Mouse (Mus musculus): ENCODE results near the gene Gm49601. TPM values are rescaled to one million over a fixed set of nuclear protein-coding genes. Genes with fewer than 3 reads are reported as not detected.

Gm49601 gene
- polyA plus RNA-seq, 1 experiment from 2014 or later = 9.9 TPM

DNA sequence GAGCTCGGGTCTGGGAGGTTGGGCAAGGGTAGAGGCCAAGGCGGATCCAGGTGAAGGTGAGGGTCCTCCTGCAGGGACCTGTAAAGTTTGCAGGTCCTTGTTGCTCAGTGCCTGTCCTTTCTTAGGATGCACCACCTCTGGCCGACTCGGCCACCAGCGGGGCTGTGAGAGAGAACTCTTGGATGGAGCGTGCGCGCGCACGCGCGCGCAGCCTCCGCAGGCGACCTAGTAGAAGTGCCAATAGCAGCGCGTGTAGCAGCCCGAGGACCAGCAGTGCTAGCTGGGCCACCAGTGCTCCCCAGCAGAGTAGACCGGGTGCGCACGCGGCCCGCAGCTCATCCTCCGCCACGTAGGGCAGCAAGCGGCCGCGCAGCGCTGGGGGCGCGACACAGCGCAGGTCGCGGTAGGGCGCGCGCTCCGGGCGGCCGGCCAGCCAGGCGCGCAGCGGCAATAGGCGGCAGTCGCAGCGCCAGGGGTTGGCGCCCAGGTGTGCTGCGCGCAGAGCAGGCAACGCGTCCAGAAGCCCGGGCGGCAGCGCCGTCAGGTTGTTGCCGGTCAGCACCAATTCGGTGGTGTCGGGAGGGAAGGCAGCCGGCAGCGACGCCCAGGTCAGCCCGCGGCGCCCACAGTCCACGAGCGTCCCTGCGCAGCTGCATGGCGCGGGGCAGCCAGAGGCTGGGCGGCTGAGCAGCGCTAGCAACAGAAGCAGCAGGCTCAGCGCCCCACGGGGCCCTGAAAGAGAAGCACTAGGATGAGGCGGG is 5.4 kb downstream of the Gm49601 start:
- peaks cover 85% of the 10 kb centered on the region for H3K27me3 ChIP-seq (ENCODE audit: control insufficient read depth, insufficient read depth, low read length)
- DNase-seq (peak; percentile 77), ATAC-seq (ENCODE audit: low FRiP score, low TSS enrichment) (peak; percentile 46; the same call in 1 of the 2 replicates)
- H3K9me3 ChIP-seq (ENCODE audit: control insufficient read depth, low read length) = no peaks in the 10 kb centered on the region
- H3K4me1 ChIP-seq (ENCODE audit: control insufficient read depth, insufficient read depth, low read length) = peaks cover 11% of the 10 kb centered on the region
- WGBS = under 1% methylated on average over 72 of the region's 74 CpGs
- peak overlapping the region; percentile 33 for H3K4me3 ChIP-seq (replicated peaks; ENCODE audit: low read depth, low read length)
- H3K27ac ChIP-seq (replicated peaks; ENCODE audit: low read depth, low read length) = no peak overlapping the region
- peak overlapping the region; percentile 34 for H3K9ac ChIP-seq (replicated peaks; ENCODE audit: low read length)
- H3K36me3 ChIP-seq (ENCODE audit: control insufficient read depth, insufficient read depth, low read length) = peaks cover 55% of the 10 kb centered on the region
- peak overlapping the region; percentile 59 for H3K4me2 ChIP-seq (ENCODE audit: low read length)

DNA sequence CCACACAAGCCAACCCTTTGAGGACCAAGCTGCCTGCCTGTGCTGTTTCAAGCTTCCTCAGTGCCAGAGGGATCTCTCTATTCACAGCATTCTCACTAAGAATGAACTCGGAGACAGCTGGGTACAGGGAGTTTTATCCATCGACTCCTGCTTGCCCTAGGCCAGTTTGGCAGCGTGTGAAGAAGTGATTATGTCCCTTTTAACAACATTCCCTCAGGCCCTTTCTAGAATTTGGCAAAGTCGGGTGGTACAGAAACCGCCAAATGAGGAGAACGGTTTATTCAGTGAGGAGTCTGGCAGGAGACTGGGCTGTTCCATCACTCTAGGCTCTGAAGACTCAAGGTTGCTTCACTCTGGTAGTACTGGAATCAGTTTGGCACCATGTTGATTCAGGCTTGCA is 6.0 kb downstream of the Gm49601 start:
- Histone ChIP-seq H3K4me2 (ENCODE audit: low read length) (peak overlapping the region; percentile 59), H3K36me3 (ENCODE audit: control insufficient read depth, insufficient read depth, low read length) (peaks cover 49% of the 10 kb centered on the region), H3K27ac (replicated peaks; ENCODE audit: low read depth, low read length) (no peak overlapping the region), H3K4me3 (replicated peaks; ENCODE audit: low read depth, low read length) (no peak overlapping the region), H3K9me3 (ENCODE audit: control insufficient read depth, low read length) (no peaks in the 10 kb centered on the region), H3K4me1 (ENCODE audit: control insufficient read depth, insufficient read depth, low read length) (peaks cover 9% of the 10 kb centered on the region; the same call in 1 of the 2 replicates), H3K27me3 (ENCODE audit: control insufficient read depth, insufficient read depth, low read length) (peaks cover 79% of the 10 kb centered on the region), H3K9ac (replicated peaks; ENCODE audit: low read length) (no peak overlapping the region)
- 18% methylated on average over 6 of the region's 6 CpGs for WGBS
- ATAC-seq (ENCODE audit: low FRiP score, low TSS enrichment) = no peak
- DNase-seq = no peak

- Histone ChIP-seq H3K4me1 (ENCODE audit: control insufficient read depth, insufficient read depth, low read length) (peaks cover 9% of the 10 kb centered on the region; the same call in 1 of the 2 replicates), H3K4me2 (ENCODE audit: low read length) (no peak overlapping the region), H3K27me3 (ENCODE audit: control insufficient read depth, insufficient read depth, low read length) (peaks cover 68% of the 10 kb centered on the region), H3K36me3 (ENCODE audit: control insufficient read depth, insufficient read depth, low read length) (peaks cover 38% of the 10 kb centered on the region), H3K9me3 (ENCODE audit: control insufficient read depth, low read length) (no peaks in the 10 kb centered on the region), H3K4me3 (replicated peaks; ENCODE audit: low read depth, low read length) (no peak overlapping the region), H3K27ac (replicated peaks; ENCODE audit: low read depth, low read length) (no peak overlapping the region), H3K9ac (replicated peaks; ENCODE audit: low read length) (no peak overlapping the region)
- no peak for DNase-seq
- ATAC-seq (ENCODE audit: low FRiP score, low TSS enrichment) = no peak
- WGBS = 21% methylated on average over 4 of the region's 4 CpGs
Measured at GRCm38 (mm10) chr16:18619110-18619509, 7.1 kb downstream of the Gm49601 start.

- no peak overlapping the region for H3K4me2 ChIP-seq (ENCODE audit: low read length)
- DNase-seq = no peak
- H3K9ac ChIP-seq (replicated peaks; ENCODE audit: low read length) = no peak overlapping the region
- 39% methylated on average over 2 of the region's 2 CpGs for WGBS
- H3K27ac ChIP-seq (replicated peaks; ENCODE audit: low read depth, low read length) = no peak overlapping the region
- ATAC-seq (ENCODE audit: low FRiP score, low TSS enrichment) = no peak
- no peak overlapping the region for H3K4me3 ChIP-seq (replicated peaks; ENCODE audit: low read depth, low read length)
- H3K9me3 ChIP-seq (ENCODE audit: control insufficient read depth, low read length) = no peaks in the 10 kb centered on the region
- peaks cover 30% of the 10 kb centered on the region for H3K36me3 ChIP-seq (ENCODE audit: control insufficient read depth, insufficient read depth, low read length)
- H3K27me3 ChIP-seq (ENCODE audit: control insufficient read depth, insufficient read depth, low read length) = peaks cover 60% of the 10 kb centered on the region
- peaks cover 9% of the 10 kb centered on the region; the same call in 1 of the 2 replicates for H3K4me1 ChIP-seq (ENCODE audit: control insufficient read depth, insufficient read depth, low read length)
Measured at GRCm38 (mm10) chr16:18618297-18618696, 7.9 kb downstream of the Gm49601 start.

DNA sequence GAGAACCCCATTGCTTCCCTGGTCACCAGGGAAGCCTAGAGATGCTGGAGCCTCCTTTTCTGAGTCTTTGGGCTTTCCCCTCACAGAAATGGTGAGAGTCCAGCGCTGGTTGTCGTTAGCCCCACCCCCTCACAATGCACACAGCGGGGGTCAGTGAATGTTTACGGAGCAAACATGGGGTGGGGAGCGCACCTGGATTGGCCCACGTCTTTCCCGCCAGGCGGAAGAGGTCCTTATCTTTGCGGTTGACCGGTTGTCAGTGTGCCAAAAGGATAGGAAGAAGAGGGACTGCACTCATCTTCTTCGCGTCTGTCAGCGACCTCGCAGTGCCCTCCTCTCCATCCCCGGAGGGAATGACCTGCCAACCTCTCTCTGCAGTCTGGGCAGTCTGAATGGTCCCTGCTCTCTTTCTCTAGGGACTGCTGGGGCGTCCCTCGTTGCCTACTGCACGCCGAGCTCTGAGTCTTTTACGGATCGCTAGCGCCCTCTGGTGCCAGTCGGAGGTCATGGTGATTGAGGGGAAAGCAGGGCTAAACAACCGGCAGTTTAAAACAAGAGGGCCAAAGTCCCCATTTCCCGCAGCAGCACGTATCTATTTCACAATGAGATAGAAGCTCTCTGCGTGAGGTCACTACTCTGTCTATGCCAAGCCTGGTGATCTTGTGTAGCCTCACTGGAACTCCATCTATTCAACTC is 8.7 kb downstream of the Gm49601 start:
- H3K27me3 ChIP-seq (ENCODE audit: control insufficient read depth, insufficient read depth, low read length) = peaks cover 52% of the 10 kb centered on the region
- 2% methylated on average over 27 of the region's 27 CpGs for WGBS

GRCm38 (mm10) chr16:18613301-18613700 is 12.9 kb downstream of the Gm49601 start:
- no peaks in the 10 kb centered on the region for H3K36me3 ChIP-seq (ENCODE audit: control insufficient read depth, insufficient read depth, low read length)
- peaks cover 10% of the 10 kb centered on the region for H3K27me3 ChIP-seq (ENCODE audit: control insufficient read depth, insufficient read depth, low read length)
- H3K27ac ChIP-seq (replicated peaks; ENCODE audit: low read depth, low read length) = no peak overlapping the region
- no peaks in the 10 kb centered on the region for H3K9me3 ChIP-seq (ENCODE audit: control insufficient read depth, low read length)
- WGBS = 95% methylated on average over 3 of the region's 3 CpGs
- H3K4me3 ChIP-seq (replicated peaks; ENCODE audit: low read depth, low read length) = no peak overlapping the region
- no peak overlapping the region for H3K4me2 ChIP-seq (ENCODE audit: low read length)
- H3K4me1 ChIP-seq (ENCODE audit: control insufficient read depth, insufficient read depth, low read length) = no peaks in the 10 kb centered on the region
- DNase-seq (no peak), ATAC-seq (ENCODE audit: low FRiP score, low TSS enrichment) (no peak)
- H3K9ac ChIP-seq (replicated peaks; ENCODE audit: low read length) = no peak overlapping the region

More for the DNA sequence above, 8.7 kb downstream of the Gm49601 start:
- Histone ChIP-seq H3K36me3 (ENCODE audit: control insufficient read depth, insufficient read depth, low read length) (peaks cover 22% of the 10 kb centered on the region), H3K4me2 (ENCODE audit: low read length) (peak overlapping the region; percentile 52), H3K4me3 (replicated peaks; ENCODE audit: low read depth, low read length) (peak overlapping the region; percentile 23), H3K27ac (replicated peaks; ENCODE audit: low read depth, low read length) (no peak overlapping the region), H3K9me3 (ENCODE audit: control insufficient read depth, low read length) (no peaks in the 10 kb centered on the region), H3K4me1 (ENCODE audit: control insufficient read depth, insufficient read depth, low read length) (peaks cover 9% of the 10 kb centered on the region; the same call in 1 of the 2 replicates), H3K9ac (replicated peaks; ENCODE audit: low read length) (no peak overlapping the region)
- DNase-seq (peak; percentile 95), ATAC-seq (ENCODE audit: low FRiP score, low TSS enrichment) (peak; percentile 51)

DNA sequence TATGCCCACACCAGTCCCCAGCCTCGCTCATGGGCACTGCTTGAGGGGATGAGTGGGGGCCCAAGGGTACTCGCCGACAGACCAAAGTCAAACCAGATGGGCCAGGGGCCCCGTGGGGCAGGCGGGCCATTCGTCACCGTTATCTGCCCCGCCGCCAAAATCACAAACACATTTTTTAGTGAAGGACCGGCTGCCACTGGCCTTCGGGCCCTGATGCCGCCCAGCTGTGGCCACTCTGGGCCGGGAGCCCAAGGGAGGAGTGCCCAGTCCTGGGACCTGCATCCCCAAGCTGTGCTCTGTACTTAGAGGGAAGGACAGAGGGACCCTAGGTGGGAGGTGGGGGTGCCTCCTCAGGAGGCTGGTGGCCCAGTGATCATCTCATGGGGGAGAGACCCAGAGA is 14.5 kb downstream of the Gm49601 start:
- Histone ChIP-seq H3K4me2 (ENCODE audit: low read length) (no peak overlapping the region), H3K9ac (replicated peaks; ENCODE audit: low read length) (no peak overlapping the region), H3K9me3 (ENCODE audit: control insufficient read depth, low read length) (no peaks in the 10 kb centered on the region), H3K4me3 (replicated peaks; ENCODE audit: low read depth, low read length) (no peak overlapping the region), H3K4me1 (ENCODE audit: control insufficient read depth, insufficient read depth, low read length) (no peaks in the 10 kb centered on the region), H3K36me3 (ENCODE audit: control insufficient read depth, insufficient read depth, low read length) (no peaks in the 10 kb centered on the region), H3K27ac (replicated peaks; ENCODE audit: low read depth, low read length) (no peak overlapping the region), H3K27me3 (ENCODE audit: control insufficient read depth, insufficient read depth, low read length) (peaks cover 9% of the 10 kb centered on the region; the same call in 1 of the 2 replicates)
- ATAC-seq (ENCODE audit: low FRiP score, low TSS enrichment) = no peak
- WGBS = 83% methylated on average over 13 of the region's 13 CpGs
- no peak for DNase-seq

DNA sequence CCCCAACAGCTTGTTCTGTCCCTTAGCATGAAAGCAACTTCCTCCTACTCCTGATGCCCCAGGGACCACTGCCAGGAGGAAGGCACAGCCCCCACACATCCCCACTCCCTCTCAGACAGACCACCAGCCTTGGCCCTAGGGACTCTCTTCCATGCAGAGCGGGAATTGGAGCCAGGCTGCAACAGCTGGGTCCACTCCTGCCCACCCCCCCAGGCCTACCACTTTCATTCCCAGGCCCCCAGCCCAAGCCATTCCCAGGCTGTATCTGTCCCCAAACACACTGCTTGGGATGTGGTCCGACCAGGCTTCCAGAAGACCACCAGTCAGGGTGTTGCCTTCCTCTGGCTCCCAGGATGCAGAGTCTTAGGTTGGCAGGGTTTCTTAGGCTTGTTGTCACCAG is 17.1 kb downstream of the Gm49601 start:
- Histone ChIP-seq H3K9ac (replicated peaks; ENCODE audit: low read length) (no peak overlapping the region), H3K4me3 (replicated peaks; ENCODE audit: low read depth, low read length) (no peak overlapping the region), H3K27me3 (ENCODE audit: control insufficient read depth, insufficient read depth, low read length) (peaks cover 3% of the 10 kb centered on the region; the same call in 1 of the 2 replicates), H3K4me1 (ENCODE audit: control insufficient read depth, insufficient read depth, low read length) (no peaks in the 10 kb centered on the region), H3K27ac (replicated peaks; ENCODE audit: low read depth, low read length) (no peak overlapping the region), H3K9me3 (ENCODE audit: control insufficient read depth, low read length) (no peaks in the 10 kb centered on the region), H3K36me3 (ENCODE audit: control insufficient read depth, insufficient read depth, low read length) (no peaks in the 10 kb centered on the region), H3K4me2 (ENCODE audit: low read length) (no peak overlapping the region)
- 81% methylated on average over 2 of the region's 2 CpGs for WGBS
- ATAC-seq (ENCODE audit: low FRiP score, low TSS enrichment) = no peak
- no peak for DNase-seq

Measured in midbrain, embryonic 14.5 days (tissue).